Mouse (Mus musculus): ENCODE data around the gene Malsu1. TPM values are rescaled to one million over a fixed set of nuclear protein-coding genes. Genes with fewer than 3 reads are reported as not detected.

Malsu1 gene
- polyA plus RNA-seq, 1 experiment from 2014 or later: 78.7 TPM

DNA sequence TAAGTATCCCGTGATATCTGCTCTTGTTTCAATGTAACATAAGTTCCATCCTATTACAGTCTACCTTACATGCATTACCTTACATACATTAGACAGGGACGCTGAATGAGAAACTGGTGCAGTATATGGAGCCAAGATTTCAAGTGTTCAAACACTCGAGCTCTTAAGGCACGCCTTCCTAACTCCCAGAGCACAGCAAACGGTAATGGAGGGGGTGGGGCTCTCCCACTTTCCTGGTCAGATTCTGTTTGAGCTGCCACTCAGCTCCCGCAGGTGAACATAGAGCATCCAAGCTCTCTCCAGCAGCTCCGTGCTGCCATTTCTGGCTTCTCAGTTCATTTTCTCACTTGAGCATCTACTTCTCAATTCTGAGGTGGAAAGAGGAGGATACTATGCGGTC lies 44.9 kb downstream of the Malsu1 start:
- no peaks in the 10 kb centered on the region for H3K36me3 ChIP-seq
- H3K27me3 ChIP-seq (replicated peaks): no peaks in the 10 kb centered on the region
- ATAC-seq: no peak
- H3K4me1 ChIP-seq (replicated peaks): 0 out of 2 replicates have a peak, but pooled peaks cover 5% of the 10 kb centered on the region
- WGBS: 70% methylated on average over 8 of the region's 8 CpGs
- no peaks in the 10 kb centered on the region for H3K9me3 ChIP-seq
- H3K27ac ChIP-seq: no peak overlapping the region
- H3K4me3 ChIP-seq (replicated peaks): no peak overlapping the region
- H3K9ac ChIP-seq: no peak overlapping the region
- H3K4me2 ChIP-seq (replicated peaks): no peak overlapping the region

DNA sequence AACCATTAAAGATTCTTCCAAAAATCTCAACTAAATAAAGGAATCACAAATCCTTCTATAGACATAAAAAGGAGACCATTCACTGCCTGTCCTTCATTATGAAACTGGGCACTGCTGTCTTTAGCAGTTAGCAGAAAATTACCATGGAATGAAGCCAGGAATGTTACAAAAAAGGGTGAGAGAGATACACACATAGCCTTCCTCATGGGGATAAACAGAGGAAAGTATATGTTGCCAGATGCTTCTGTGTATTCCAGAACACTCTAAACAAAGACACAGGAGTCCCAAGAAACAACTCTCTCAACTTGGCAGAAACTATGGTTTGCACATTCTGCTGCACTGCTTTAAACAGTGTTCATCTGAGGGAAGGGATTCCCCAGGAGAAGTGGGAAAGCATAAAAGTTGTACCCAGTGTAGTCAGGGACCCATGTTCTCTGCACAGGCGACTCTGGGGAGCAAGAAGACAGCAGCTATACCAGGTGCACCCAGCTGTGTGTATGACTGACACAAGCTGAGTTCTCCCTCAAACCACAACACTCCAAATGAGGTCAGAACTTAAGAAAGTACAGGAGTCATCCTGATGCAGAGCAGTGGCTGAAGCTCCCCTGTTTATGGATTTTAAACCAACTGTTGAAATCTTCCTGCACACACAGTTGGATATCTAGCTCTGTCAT lies 46.0 kb downstream of the Malsu1 start:
- no peak overlapping the region for H3K4me2 ChIP-seq (replicated peaks)
- WGBS: 48% methylated on average over 1 of the region's 1 CpGs
- no peaks in the 10 kb centered on the region for H3K36me3 ChIP-seq
- no peaks in the 10 kb centered on the region for H3K27me3 ChIP-seq (replicated peaks)
- H3K4me3 ChIP-seq (replicated peaks): no peak overlapping the region
- H3K9ac ChIP-seq: no peak overlapping the region
- H3K4me1 ChIP-seq (replicated peaks): 0 out of 2 replicates have a peak, but pooled peaks cover 5% of the 10 kb centered on the region
- ATAC-seq: peak; percentile 49; the same call in 1 of the 2 replicates
- H3K27ac ChIP-seq: peak overlapping the region; percentile 8; the same call in 1 of the 2 replicates
- no peaks in the 10 kb centered on the region for H3K9me3 ChIP-seq

DNA sequence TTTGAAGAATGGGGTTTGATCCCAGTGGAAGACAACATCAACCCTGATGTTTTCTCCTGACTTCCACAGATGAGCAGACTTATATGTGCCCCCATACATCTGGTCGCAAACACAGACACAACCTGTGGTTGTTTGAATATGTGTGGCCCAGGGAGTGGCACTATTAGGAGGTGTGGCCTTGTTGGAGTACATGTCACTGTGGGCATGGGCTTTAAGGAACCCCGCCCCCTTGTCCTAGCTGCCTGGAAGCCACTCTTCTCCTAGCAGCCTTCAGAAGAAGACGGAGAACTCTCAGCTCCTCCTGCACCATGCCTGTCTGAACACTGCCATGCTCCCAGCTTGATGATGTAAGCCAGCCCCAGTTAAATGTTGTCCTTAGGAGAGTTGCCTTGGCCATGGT lies 46.8 kb downstream of the Malsu1 start:
- Histone ChIP-seq H3K27ac (no peak overlapping the region), H3K36me3 (no peaks in the 10 kb centered on the region; the same call in 1 of the 2 replicates), H3K9ac (no peak overlapping the region), H3K4me1 (replicated peaks) (0 out of 2 replicates have a peak, but pooled peaks cover 5% of the 10 kb centered on the region), H3K9me3 (no peaks in the 10 kb centered on the region), H3K4me3 (replicated peaks) (no peak overlapping the region), H3K4me2 (replicated peaks) (no peak overlapping the region), H3K27me3 (replicated peaks) (no peaks in the 10 kb centered on the region)
- 78% methylated on average over 3 of the region's 3 CpGs for WGBS
- peak; percentile 43; the same call in 1 of the 2 replicates for ATAC-seq

- ATAC-seq: no peak
- no peak overlapping the region for H3K9ac ChIP-seq
- no peaks in the 10 kb centered on the region for H3K9me3 ChIP-seq
- H3K27ac ChIP-seq: no peak overlapping the region
- peaks cover 6% of the 10 kb centered on the region; the same call in 1 of the 2 replicates for H3K4me1 ChIP-seq (replicated peaks)
- H3K4me2 ChIP-seq (replicated peaks): no peak overlapping the region
- no peaks in the 10 kb centered on the region; the same call in 1 of the 2 replicates for H3K36me3 ChIP-seq
- no peaks in the 10 kb centered on the region for H3K27me3 ChIP-seq (replicated peaks)
- no peak overlapping the region for H3K4me3 ChIP-seq (replicated peaks)
These were observed 56.7 kb downstream of the Malsu1 start for GRCm38 (mm10) chr6:49130328-49130727.

- Histone ChIP-seq H3K27me3 (replicated peaks) (no peaks in the 10 kb centered on the region), H3K4me3 (replicated peaks) (no peak overlapping the region), H3K27ac (no peak overlapping the region), H3K36me3 (no peaks in the 10 kb centered on the region), H3K4me1 (replicated peaks) (peaks cover 9% of the 10 kb centered on the region), H3K9me3 (no peaks in the 10 kb centered on the region), H3K4me2 (replicated peaks) (no peak overlapping the region), H3K9ac (no peak overlapping the region)
- ATAC-seq: no peak
- 91% methylated on average over 9 of the region's 9 CpGs for WGBS
These were observed 58.3 kb downstream of the Malsu1 start for GRCm38 (mm10) chr6:49131855-49132254.

DNA sequence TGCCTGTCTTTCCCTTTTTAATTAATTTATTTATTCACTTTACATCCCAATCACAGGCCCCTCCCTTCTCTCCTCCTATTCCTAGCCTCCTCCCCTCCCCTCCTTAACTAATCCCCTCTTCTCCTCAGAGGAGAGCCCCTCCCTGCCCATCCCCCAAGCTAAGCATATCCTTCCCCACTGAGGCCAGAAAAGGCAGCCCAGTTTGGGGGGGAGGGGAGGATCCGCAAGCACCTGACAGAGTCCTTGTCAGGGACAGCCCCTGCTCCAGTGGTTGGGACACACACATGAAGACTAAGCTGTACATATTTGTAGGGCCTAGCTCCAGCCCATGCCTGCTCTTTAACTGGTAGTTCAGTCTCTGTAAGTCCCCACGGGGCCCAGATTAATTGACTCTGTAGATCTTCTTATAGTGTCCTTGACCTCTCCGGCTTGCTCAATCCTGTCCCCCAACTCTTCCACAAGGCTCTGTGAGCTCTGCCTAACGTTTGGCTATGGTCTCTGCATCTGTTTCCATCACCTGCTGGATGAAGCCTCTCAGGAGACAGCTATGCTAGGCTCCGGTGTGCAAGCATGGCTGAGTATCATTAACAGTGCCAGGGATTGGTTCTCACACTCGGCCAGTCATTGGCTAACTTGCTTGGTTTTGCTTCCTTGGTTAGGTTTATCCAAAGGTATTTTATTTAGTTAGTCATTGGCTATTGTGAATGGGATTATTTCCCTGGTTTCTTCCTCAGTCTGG lies 58.9 kb downstream of the Malsu1 start:
- H3K9ac ChIP-seq: no peak overlapping the region
- peaks cover 9% of the 10 kb centered on the region for H3K4me1 ChIP-seq (replicated peaks)
- no peaks in the 10 kb centered on the region for H3K36me3 ChIP-seq
- WGBS: 59% methylated on average over 6 of the region's 6 CpGs
- H3K27me3 ChIP-seq (replicated peaks): no peaks in the 10 kb centered on the region
- H3K27ac ChIP-seq: no peak overlapping the region
- no peak overlapping the region for H3K4me2 ChIP-seq (replicated peaks)
- no peak for ATAC-seq
- no peaks in the 10 kb centered on the region for H3K9me3 ChIP-seq
- H3K4me3 ChIP-seq (replicated peaks): no peak overlapping the region

Other genes starting within 250 kb of the Malsu1 start
- 140 and 159 TPM in 2 replicates for gene Tmem176a, start 232.9 kb upstream of the Malsu1 start, polyA plus RNA-seq (2015; fragmentation: Nextera tagmentation; extraction: Ambion mirVana)
- gene Tmem176b, start 232.3 kb upstream of the Malsu1 start, polyA plus RNA-seq (2015; fragmentation: Nextera tagmentation; extraction: Ambion mirVana): 341 and 366 TPM in 2 replicates
- 21.4 and 28.0 TPM in 2 replicates for gene Aoc1, start 200.9 kb upstream of the Malsu1 start, polyA plus RNA-seq (2015; fragmentation: Nextera tagmentation; extraction: Ambion mirVana)
- gene 1600015I10Rik, start 143.9 kb upstream of the Malsu1 start, polyA plus RNA-seq (2015; fragmentation: Nextera tagmentation; extraction: Ambion mirVana): not detected in 2 replicates
- not detected in 2 replicates for gene Doxl2, start 98.8 kb upstream of the Malsu1 start, polyA plus RNA-seq (2015; fragmentation: Nextera tagmentation; extraction: Ambion mirVana)
- gene Svs1, start 86.9 kb upstream of the Malsu1 start, polyA plus RNA-seq (2015; fragmentation: Nextera tagmentation; extraction: Ambion mirVana): not detected in 2 replicates
- gene Gpnmb, start 37.2 kb upstream of the Malsu1 start, polyA plus RNA-seq (2015; fragmentation: Nextera tagmentation; extraction: Ambion mirVana): 0.13 and 0.20 TPM in 2 replicates
- gene Igf2bp3, start 141.2 kb downstream of the Malsu1 start, polyA plus RNA-seq (2015; fragmentation: Nextera tagmentation; extraction: Ambion mirVana): 83.1 and 96.8 TPM in 2 replicates
- gene Tra2a, start 190.2 kb downstream of the Malsu1 start, polyA plus RNA-seq (2015; fragmentation: Nextera tagmentation; extraction: Ambion mirVana): 81.4 and 82.9 TPM in 2 replicates
- gene Ccdc126, start 245.5 kb downstream of the Malsu1 start, polyA plus RNA-seq (2015; fragmentation: Nextera tagmentation; extraction: Ambion mirVana): 10.0 and 11.9 TPM in 2 replicates

All from intestine, embryonic 15.5 days (tissue).